Mouse (Mus musculus) cerebellum, adult 18-20 months (tissue): ENCODE measurements at regions not wholly inside any gene's neighbourhood (a gene's known extent, or its start where the extent isn't known, plus 50 kb on each side); places are given as distances from the start of the nearest gene placed in this dataset.

ENCODE experiments used
- DNase-seq, 2 experiments: peaks; one replicate each; pipeline ENCODE4 v3.0.0; 2021

GRCm38 (mm10) chr1:13938344-13938743, 2154.8 kb downstream of the 4930444P10Rik start:
- DNase-seq = no peak

DNA sequence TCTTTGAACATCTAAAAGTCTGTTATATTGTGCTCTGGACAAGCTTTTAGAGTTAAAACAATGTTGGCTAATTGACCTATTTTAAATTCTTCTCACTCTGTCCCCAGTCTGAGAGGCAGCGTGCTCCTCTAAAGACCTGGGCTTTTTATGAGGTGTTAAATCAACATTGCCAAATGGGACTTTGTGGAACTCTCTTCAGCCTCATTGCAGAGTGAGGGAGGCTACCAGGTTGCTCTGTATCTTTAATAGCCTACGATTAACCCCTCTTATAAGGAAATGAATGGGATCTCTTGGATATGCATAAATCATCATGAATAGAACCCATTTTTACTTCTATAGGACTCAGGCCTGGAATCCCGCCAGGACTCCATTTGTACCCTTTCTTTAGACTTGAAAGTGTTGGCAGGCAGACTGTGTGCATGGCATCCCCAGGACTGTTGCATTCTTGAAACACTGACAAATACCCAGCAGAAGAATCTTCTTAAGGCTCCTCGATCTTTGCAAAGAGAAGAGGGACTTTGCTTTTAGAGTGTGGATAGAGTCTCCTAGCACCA, 2157.1 kb downstream of the 4930444P10Rik start:
- DNase-seq = no peak

GRCm38 (mm10) chr1:13928679-13929078, 2164.4 kb downstream of the 4930444P10Rik start:
- DNase-seq = no peak

- DNase-seq = no peak
Measured at GRCm38 (mm10) chr1:13927964-13928363, 2165.2 kb downstream of the 4930444P10Rik start.

DNA sequence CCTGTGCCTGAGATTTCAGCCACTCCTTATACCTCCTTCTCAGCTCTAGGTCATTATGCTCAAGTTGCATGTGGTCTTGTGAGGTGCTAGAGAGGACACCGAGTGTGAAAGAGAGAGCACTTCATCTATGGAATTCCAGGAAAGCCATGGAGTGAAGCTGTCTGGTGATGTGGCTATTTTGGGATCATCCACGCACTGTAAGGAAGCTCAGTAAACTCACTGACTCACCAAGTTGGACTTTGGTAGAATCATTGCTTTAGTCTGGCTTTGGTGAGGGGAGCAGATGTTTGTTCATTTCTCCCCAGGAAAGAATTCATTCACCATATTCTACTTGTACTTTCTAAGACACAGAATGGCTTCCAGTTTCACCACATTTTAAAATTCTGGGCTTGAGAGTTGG, 2167.1 kb downstream of the 4930444P10Rik start:
- DNase-seq = no peak

DNA sequence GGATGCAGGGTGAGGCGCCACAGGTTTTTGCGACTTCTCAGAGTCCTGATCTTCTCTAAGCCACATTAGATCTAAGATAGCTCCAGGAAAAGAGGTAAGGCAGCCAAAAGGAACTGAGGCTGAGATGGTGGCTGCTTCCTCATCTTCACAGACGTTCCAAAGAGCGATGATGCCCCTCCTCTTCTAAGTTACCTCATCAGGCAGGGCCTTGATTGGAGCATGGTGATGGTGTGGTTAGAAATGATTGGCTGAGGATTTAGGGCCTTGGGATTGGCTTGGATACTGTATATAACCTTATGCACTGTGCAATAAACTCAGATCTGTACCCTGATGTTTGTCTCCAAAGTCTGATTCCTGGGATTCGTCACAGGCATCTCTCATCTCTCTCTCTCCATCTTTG, 2177.9 kb downstream of the 4930444P10Rik start:
- no peak for DNase-seq

GRCm38 (mm10) chr1:13879126-13879525, 2214.0 kb downstream of the 4930444P10Rik start:
- DNase-seq = no peak

DNA sequence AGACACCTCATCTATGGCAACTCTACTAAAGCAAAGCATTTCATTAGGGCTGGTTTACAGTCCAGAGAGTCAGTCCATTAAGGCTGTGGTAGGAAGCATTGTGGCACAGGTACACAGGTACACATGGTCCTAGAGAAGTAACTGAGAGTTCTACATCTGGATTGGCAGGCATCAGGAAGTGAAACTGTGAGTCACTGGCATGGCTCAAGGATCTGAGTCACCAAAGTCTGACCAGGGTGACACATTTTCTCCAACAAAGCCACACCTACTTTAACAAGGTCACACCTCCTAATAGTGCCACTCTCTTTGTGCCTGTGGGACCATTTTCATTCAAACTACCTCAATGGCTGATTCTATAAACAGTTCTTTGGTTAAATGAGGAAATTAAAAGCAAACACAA, 2219.2 kb downstream of the 4930444P10Rik start:
- no peak for DNase-seq

- DNase-seq = no peak
Measured at GRCm38 (mm10) chr1:13872536-13872935, 2220.6 kb downstream of the 4930444P10Rik start.

GRCm38 (mm10) chr1:13870631-13871286, 2222.4 kb downstream of the 4930444P10Rik start:
- no peak for DNase-seq

DNA sequence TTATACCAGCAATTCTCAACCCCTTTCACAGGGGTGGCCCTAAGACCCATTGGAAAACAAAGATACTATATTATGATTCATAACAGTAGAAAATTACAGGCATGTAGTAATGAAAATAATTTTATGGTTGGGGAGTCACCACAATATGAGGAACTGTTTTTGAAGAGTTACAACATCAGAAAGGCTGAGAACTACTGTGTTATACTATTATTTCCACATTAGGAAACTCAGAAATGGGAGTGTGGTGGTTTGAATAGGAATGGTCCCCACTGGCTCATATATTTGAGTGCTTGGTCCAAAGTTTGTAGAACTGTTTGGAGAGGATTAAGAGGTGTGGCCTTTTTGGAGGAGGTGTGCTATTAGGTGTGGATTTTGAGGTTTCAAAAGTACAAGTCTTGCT, 2227.4 kb downstream of the 4930444P10Rik start:
- DNase-seq = no peak

DNA sequence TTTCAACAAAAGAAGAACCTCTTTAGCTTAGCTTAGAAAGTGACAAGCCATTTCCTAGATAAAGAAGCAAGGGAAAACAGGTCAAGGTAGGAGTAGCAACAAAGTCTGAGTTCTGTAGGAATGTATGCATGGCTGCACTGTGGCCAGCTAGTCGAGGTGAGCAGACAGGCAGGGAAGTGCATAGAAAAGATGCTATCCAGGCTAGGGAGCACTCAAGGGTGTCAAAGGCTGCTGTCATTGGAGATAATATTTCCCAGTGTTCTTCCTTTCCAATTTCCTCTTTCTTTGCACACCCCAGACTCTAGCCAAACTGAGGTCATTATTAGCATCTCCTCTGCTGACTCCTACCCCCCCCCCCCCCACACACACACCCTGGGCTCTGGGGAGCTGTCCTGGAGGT, 2229.4 kb downstream of the 4930444P10Rik start:
- DNase-seq = no peak

DNA sequence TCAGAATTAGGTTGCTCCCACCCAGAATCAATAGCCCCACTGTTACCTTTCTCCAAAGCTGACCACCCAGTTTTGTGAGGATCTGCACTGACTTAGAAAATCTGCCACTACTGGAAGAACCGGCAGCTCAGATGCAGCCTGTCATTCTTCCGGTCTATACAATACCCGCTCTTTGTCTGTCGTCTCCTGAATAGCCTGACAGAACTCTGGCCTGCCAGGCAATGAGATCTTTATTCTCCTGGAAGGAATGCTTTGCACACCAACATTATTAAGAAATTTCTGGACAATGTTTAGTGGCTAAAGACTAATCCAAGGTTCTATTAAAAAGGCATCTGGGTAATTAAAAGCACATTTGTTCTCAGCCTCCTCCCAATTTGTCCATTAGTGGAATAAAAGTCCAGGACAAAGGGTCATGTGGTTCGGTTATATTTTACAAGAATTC, 2232.0 kb downstream of the 4930444P10Rik start:
- no peak for DNase-seq

GRCm38 (mm10) chr1:13860469-13860868, 2232.7 kb downstream of the 4930444P10Rik start:
- DNase-seq = no peak

DNA sequence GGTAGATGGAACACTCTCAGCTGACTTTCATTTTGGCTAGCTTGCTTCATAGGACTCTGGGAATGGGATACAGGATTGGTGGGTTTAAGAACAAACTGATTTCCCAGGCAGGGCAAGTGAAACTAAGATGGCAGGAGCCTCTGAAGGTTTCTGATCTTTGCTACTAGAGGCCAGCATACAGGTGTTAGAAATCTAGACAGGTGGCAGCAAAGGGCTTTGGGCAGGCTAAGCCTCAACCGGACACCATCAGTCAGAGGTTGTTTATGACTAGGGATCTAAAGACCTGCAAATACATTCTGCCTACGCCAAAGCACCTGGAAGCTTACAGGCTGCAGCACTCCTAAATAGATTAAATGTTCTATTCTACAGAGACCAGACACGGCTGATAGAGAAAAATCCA, 2233.4 kb downstream of the 4930444P10Rik start:
- no peak for DNase-seq

- DNase-seq = no peak
Measured at GRCm38 (mm10) chr1:13858371-13859018, 2234.6 kb downstream of the 4930444P10Rik start.

DNA sequence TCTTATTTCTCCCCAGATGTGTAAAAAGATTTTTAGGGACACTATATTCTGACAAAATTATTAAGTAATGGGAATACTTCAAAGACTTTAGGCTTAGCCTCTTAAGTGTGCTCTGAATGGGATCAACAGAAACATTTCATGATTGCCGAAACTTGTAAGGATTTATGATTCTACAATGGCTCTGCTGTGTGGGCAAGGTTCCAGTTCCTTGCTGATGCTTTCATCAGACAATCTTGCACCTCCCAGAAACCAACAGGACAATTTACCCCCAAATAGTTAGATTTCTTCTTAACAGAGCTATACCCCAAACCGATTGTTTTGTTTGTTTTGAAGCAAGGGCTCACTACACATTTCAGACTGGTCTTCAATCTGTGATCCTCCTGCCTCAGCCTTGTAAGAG, 2236.1 kb downstream of the 4930444P10Rik start:
- no peak for DNase-seq

DNA sequence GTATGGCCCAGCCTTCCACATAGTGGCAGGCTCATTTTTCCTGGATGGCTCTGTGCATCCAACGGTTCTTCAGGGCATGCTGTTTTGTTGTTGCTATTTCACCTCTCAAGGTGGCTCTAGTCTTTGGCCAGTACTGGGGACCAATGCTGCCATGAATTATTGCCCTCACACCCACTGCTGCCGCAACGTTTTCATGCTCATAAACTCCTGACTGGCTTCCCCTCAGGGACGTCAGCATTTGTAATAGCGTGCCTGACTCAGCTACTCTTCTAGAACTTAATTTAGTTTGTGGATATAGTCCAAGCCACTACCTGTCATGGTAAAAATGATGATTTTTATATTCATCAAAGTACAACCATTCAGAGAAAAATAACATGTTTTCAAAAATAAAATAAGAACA, 2242.0 kb downstream of the 4930444P10Rik start:
- no peak for DNase-seq

DNA sequence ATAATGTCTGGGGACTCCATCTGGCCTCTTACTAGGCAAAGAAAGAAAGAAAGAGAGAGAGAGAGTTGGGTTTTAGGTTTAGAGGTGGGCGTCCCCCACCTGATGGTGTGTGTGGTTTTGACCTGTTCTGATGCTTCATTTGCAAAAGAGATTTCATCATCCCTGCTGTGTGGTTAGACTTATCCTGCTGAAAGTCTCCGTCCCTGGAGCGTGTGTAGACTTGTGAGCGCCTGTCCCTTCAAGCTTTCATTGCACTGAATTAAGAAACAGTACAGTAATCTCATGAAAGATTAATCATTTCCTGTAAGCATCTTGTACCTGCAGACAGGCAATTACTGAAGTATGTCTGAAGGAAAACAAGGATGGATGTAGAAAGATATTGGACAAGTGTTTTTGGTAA, 2244.1 kb downstream of the 4930444P10Rik start:
- no peak for DNase-seq

- no peak for DNase-seq
Measured at GRCm38 (mm10) chr1:13846336-13846865, 2246.7 kb downstream of the 4930444P10Rik start.

DNA sequence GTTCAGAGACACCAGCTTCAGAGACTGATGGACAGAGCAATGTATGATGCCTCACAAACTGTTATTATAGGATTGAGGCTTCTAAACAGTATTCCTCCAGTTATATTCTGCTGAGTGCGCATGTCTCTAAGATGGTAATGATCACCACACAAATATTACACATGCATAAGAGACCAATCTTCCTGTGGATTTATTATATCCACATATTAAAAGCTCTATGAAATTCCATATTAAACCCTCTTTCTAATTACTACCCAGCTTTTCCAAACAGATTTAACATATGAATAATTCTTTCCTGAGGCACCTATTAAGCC, 2252.9 kb downstream of the 4930444P10Rik start:
- DNase-seq = no peak

- no peak for DNase-seq
Measured at GRCm38 (mm10) chr1:13839619-13840308, 2253.4 kb downstream of the 4930444P10Rik start.
